Mouse (Mus musculus): ENCODE measurements around the gene Ovol3.

The Ovol3 gene

DNA sequence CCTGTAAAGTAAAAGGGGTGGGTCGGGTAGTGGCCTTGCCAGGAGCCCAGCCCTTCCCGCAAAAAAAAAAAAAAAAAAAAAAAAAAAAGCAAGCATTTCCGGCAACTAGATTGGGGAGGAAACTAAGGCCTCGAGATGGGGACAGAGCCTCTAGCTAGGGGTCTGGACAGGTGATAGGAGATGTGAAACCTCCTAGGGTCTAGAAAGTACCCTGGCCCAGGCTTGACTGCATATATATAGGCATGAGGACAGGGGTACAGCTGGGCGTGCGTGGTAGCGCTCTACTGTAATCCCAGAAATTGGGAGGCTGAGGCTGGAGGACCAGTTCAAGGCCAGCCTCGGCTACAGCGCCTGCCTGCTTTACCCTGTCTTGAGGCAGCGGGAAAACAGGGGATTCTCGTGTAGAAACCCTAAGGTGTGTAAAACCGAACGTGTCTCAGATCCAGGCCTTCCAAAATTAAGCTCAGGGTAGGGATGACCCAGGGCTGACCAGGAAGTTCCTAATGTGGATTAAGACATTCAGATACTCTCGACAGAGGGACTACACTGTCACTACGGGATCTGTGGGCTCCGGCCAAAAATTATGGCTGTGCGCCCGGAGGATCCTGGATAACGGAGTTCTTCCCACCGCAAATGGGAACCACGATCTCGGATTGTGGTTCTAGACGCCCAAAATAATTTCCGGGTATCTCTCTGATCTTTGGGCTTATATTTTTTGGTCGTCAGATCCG is 41.3 kb downstream of the Ovol3 start:
- no peak for DNase-seq (ENCODE audit: low read depth, low spot score)

- DNase-seq (ENCODE audit: low read depth, low spot score): peak; percentile 90
Measured at GRCm38 (mm10) chr7:30193581-30194100, 41.9 kb downstream of the Ovol3 start.

DNA sequence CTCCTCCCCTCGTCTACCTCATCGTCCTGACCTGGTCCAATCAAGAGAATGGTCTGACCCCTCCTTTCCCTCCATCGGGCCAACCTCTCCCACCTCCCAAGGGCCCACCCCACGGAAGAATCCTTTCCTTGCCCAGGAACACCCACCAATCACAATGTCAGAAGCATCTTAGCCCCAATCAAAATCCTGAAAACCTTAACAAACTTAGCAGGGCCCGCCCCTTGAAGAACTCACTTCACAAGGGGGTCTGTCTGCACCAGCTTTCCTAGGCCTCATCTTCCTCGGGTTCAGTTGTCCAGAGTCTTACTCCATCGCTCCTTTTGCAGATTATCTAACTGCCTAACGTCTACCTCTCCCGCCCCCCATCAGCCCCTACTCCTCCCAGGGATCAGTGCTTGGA is 42.5 kb downstream of the Ovol3 start:
- no peak for DNase-seq (ENCODE audit: low read depth, low spot score)

DNA sequence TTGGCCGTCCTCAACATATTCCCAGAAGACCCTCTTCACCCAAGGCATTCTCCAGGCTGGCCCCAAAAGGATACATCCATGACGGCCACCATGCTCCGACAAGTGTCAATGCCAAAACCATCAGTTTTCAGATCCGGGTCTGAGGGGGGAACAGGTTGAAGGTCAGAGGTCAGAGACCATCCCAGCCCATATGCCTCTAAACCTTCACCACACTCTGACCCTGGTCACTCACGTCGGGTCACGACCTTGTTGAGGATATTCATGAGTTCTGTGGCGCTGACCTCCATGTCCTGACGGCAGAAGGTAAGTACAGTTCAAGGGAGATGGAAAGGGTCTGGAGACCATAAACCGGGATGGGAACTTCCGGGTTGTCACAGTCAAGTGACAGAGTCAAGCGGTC is 43.4 kb downstream of the Ovol3 start:
- DNase-seq (ENCODE audit: low read depth, low spot score): no peak

GRCm38 (mm10) chr7:30189116-30189491 is 46.4 kb downstream of the Ovol3 start:
- no peak for DNase-seq (ENCODE audit: low read depth, low spot score)

DNA sequence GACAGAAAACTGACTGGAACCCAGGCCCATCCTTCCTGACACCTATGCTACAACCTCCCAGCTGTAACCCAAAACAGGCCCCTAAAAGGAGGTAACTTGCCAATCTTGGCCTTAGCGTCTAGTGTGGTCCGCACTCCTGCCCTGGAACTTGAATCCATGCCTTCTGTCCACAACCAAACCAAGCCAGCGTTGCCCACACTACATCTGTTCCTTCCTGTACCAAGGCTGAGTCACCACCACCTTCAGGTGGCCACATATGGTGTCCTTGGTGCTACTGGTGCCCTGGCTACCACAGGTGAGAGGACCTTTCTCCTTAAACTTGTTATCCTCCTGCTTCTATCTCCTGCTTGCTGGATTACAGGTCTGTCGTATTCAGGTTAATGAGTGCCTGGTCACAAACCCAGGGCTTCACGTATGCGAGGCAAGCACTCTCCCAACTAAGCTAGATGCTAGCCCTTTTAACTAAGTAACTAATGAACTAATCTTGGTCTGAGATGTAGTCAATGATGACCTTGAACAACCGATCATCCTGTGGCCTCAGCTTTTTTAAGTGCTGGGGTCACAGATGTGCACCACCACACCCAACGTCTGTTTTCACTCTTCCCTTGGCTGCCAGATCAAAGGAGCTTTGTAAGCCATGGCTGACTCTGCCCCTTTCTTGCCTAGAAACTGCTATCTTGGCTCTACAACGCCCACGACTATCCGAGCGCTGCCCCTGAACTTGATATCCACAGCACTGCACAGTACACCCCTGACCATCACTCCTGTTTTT is 47.0 kb downstream of the Ovol3 start:
- DNase-seq (ENCODE audit: low read depth, low spot score): no peak

DNA sequence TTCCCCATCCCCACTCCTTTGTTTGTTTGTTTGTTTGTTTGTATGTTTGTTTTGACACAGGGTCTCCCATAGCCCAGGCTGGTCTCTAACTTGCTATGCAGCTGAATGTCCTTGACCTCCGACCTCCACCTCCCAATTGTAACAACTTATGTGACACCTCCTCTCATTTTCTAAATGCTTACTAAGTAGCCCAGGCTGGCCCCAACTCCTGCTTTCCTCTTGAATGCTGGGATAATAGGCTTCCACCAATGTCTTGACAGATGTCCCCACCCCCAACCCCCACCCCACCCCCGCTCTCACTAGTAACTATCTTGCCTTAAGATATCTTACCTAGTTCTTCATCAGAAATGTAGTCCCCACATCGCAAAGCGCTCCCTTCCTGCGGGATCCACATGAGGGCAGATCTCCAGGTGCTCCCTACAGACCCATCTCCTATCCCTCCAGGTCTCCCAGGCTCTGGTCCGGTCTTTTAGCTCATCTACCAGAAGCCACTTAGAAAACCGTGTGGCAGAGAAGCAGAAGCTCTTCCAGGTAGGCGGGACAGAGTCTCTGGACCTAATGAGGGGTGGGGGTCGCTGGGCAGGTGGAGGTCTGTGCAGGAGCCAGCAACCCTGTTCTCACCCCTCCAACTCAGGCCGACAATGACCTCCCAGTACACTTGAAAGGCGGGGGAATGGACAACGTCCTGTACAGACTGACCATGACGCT is 50.7 kb downstream of the Ovol3 start:
- DNase-seq (ENCODE audit: low read depth, low spot score): no peak

DNA sequence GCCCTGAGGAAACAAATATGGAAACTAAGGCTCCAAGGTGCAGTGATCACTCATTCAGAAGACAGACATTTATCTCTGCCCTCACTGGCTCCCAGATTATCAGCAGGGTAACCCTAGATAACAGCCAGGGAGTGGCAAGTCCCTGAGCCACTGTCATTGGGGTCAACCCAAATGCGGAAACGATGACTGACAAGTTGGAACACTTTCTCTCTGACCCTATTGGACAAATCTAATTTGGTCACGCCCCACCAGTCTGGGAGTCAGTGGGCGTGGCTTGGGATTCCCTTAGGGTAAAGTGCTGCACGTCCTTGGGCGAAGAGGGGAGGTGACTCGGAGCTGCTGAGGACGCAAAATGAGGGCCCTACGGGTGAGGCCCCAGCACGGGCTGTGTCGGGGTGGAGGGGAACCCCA is 51.6 kb downstream of the Ovol3 start, which contains the start of gene Cox7a1:
Cox7a1 (plus strand) TSS at position 266 of the 411 bp plus-strand sequence.
- DNase-seq (ENCODE audit: low read depth, low spot score): peak; percentile 81
